Mouse (Mus musculus): Measurements from ENCODE around the gene Reps1.

GRCm38 (mm10) chr10:18061533-18061932 lies 5.9 kb downstream of the Reps1 start:
- TF ChIP-seq POLR2A (IDR thresholded peaks at IDR 0.05; ENCODE audit: insufficient read length, low read depth) (no peak), POLR2AphosphoS2 (IDR thresholded peaks at IDR 0.05; ENCODE audit: insufficient read length, low read depth) (no peak), MYOD1 (IDR thresholded peaks at IDR 0.05; ENCODE audit: control insufficient read depth in 1 of 3, insufficient read length in 2 of 3, low read depth in 2 of 3) (peak in 1 of 3 experiments; percentile 54), MYOG (IDR thresholded peaks at IDR 0.05; ENCODE audit: control insufficient read depth in 1 of 3, insufficient read depth in 1 of 3, insufficient read length in 2 of 3, low read depth in 2 of 3) (peak in 1 of 3 experiments; percentile 20), CEBPB (IDR thresholded peaks at IDR 0.05; ENCODE audit: insufficient read depth, poor library complexity, severe bottlenecking) (no peak), MAX (IDR thresholded peaks at IDR 0.05; ENCODE audit: low read depth) (no peak)
